Mouse (Mus musculus): ENCODE results near the gene Gm3138.
"Not testable (repeated sequence)": the region's sequence is repeated elsewhere in the genome, so short reads cannot be mapped to it uniquely, and the experiment has no call there.

Gene Gm3138

DNA sequence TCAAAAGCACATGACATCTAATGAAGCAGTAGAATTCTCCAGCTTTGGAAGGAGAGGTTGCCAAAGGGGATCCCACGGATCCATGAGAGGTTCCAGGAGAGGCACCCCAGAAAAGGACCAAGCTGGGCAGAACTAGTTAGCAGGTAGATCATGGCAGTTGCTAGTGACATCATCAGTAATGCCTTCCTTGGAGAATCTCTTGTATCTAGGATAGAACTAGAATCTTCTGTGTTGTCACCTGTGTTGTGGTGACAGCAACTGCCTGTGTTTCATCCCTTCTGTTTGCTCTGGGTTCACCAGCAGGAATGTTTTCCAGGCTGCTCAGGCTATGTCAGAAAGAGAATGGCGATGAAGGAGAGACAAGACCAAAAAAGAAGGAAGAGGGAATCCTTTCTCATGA, at the start of gene Gm3138:
Gm3138 (plus strand) TSS at position 301 of the 400 bp plus-strand sequence.
- DNase-seq (ENCODE audit: low spot score in 2 of 2): not testable (repeated sequence)

GRCm38 (mm10) chr14:4269238-4269950, 20.0 kb downstream of the Gm3138 start:
- not testable (repeated sequence) for DNase-seq (ENCODE audit: low spot score in 2 of 2)

- DNase-seq (ENCODE audit: low spot score in 2 of 2): not testable (repeated sequence)
Observed at GRCm38 (mm10) chr14:4279828-4280227, 30.4 kb downstream of the Gm3138 start.
